Mouse (Mus musculus) lung, postnatal 0 days (tissue): ENCODE results near the gene Col4a1. TPM values are rescaled to one million over a fixed set of nuclear protein-coding genes. Genes with fewer than 3 reads are reported as not detected.

Source experiments
- ATAC-seq: fragments of 200-750 bp; cut with Nextera tagmentation; 2 replicates; pipeline ENCODE4 v1.8.0; 2017; ENCODE audit warnings: moderate library complexity
- DNase-seq: peaks from one replicate; pipeline ENCODE4 v3.0.0-alpha.2; 2016; ENCODE audit warnings: low spot score
- H3K27ac ChIP-seq: fragments of 300-500 bp; sonication (generic); 2 replicates; pipeline ENCODE4 v1.5.1; 2014; ENCODE audit warnings: antibody characterized with exemption, mild to moderate bottlenecking, low read length, mixed read lengths
- H3K27me3 ChIP-seq: fragments of 300-500 bp; sonication (generic); replicated peaks from 2 replicates; pipeline ENCODE4 v1.6.1; 2014; ENCODE audit warnings: low read length, mixed read lengths; ENCODE audit not compliant: insufficient read depth
- H3K36me3 ChIP-seq: fragments of 300-500 bp; sonication (generic); 2 replicates; pipeline ENCODE4 v1.6.1; 2014; ENCODE audit warnings: low read length, mixed read lengths; ENCODE audit not compliant: insufficient read depth
- H3K4me1 ChIP-seq: fragments of 300-500 bp; sonication (generic); 2 replicates; pipeline ENCODE4 v1.6.1; 2014; ENCODE audit warnings: antibody characterized with exemption, low read depth, low read length, mixed read lengths; ENCODE audit not compliant: insufficient read depth
- H3K4me2 ChIP-seq: fragments of 300-500 bp; sonication (generic); replicated peaks from 2 replicates; pipeline ENCODE4 v1.6.1; 2014; ENCODE audit warnings: low read depth, mild to moderate bottlenecking, low read length, moderate library complexity, mixed read lengths
- H3K4me3 ChIP-seq: fragments of 300-500 bp; sonication (generic); 2 replicates; pipeline ENCODE4 v1.5.1; 2014; ENCODE audit warnings: low read depth, low read length
- H3K9ac ChIP-seq: fragments of 300-500 bp; sonication (generic); replicated peaks from 2 replicates; pipeline ENCODE4 v1.6.1; 2014; ENCODE audit warnings: low read depth, mild to moderate bottlenecking
- H3K9me3 ChIP-seq: fragments of 300-500 bp; sonication (generic); 2 replicates; pipeline ENCODE4 v1.6.1; 2016; ENCODE audit warnings: low read length, mixed read lengths
- CTCF ChIP-seq: IDR thresholded peaks from 2 replicates; pipeline ENCODE4 v1.5.1; 2016; ENCODE audit warnings: antibody characterized with exemption, mild to moderate bottlenecking
- EP300 ChIP-seq: IDR thresholded peaks from 2 replicates; pipeline ENCODE4 v1.6.1; 2016; ENCODE audit warnings: antibody characterized with exemption, mild to moderate bottlenecking, control low read depth
- WGBS: fragments of 180-500 bp; shearing (Covaris S2); extraction: QIAGEN DNeasy Blood & Tissue Kit; methylation state at CpG from one replicate; pipeline ENCODE4 v1.1.7; 2014; 5-methylcytosine and 5-hydroxymethylcytosine counted together
- polyA plus RNA-seq: library from polyadenylated mRNA; unstranded; fragments of >200 nt; fragmentation: Nextera tagmentation; extraction: Ambion mirVana; gene quantifications from 2 replicates; pipeline ENCODE4 v1.2.1, GENCODE M21; 2015

The Col4a1 gene
- polyA plus RNA-seq, 1 experiment from 2014 or later, result 376 TPM

- peaks cover 29% of the 10 kb centered on the region; the same call in 1 of the 2 replicates for H3K4me1 ChIP-seq
- peak overlapping the region; percentile 87 for H3K4me2 ChIP-seq
- H3K27ac ChIP-seq, result peak overlapping the region; percentile 0; the same call in 1 of the 2 replicates
- H3K4me3 ChIP-seq, result peak overlapping the region; percentile 90; the same call in 1 of the 2 replicates
- ATAC-seq, result no peak
- peaks cover 9% of the 10 kb centered on the region for H3K36me3 ChIP-seq
- H3K9ac ChIP-seq, result no peak overlapping the region
- TF ChIP-seq CTCF, result no peak
- TF ChIP-seq EP300, result no peak
- no peak for DNase-seq
- H3K9me3 ChIP-seq, result no peaks in the 10 kb centered on the region
- no peaks in the 10 kb centered on the region for H3K27me3 ChIP-seq
- WGBS, result 59% methylated on average over 16 of the region's 16 CpGs
Observed at GRCm38 (mm10) chr8:11315179-11315943, 2.7 kb upstream of the Col4a1 start.

GRCm38 (mm10) chr8:11314613-11315012, 2.0 kb upstream of the Col4a1 start:
- TF ChIP-seq EP300 (no peak), CTCF (no peak)
- H3K4me1 ChIP-seq, result peaks cover 36% of the 10 kb centered on the region; the same call in 1 of the 2 replicates
- no peak for DNase-seq
- 66% methylated on average over 8 of the region's 8 CpGs for WGBS
- no peak for ATAC-seq
- H3K36me3 ChIP-seq, result peaks cover 9% of the 10 kb centered on the region
- H3K27ac ChIP-seq, result no peak overlapping the region
- 0 out of 2 replicates have a peak overlapping the region, but pooled peaks have one; percentile 98 for H3K9ac ChIP-seq
- H3K9me3 ChIP-seq, result no peaks in the 10 kb centered on the region
- no peaks in the 10 kb centered on the region for H3K27me3 ChIP-seq
- peak overlapping the region; percentile 87 for H3K4me2 ChIP-seq
- peak overlapping the region; percentile 90 for H3K4me3 ChIP-seq

- Histone ChIP-seq H3K4me3 (peak overlapping the region; percentile 90), H3K4me2 (peak overlapping the region; percentile 87), H3K4me1 (peaks cover 45% of the 10 kb centered on the region; the same call in 1 of the 2 replicates), H3K36me3 (peaks cover 9% of the 10 kb centered on the region), H3K9ac (peak overlapping the region; percentile 98), H3K27ac (peak overlapping the region; percentile 97), H3K9me3 (no peaks in the 10 kb centered on the region), H3K27me3 (no peaks in the 10 kb centered on the region)
- ATAC-seq (peak; percentile 6), DNase-seq (peak; percentile 52)
- 3% methylated on average over 45 of the region's 45 CpGs for WGBS
- no peak for TF ChIP-seq CTCF
- no peak for TF ChIP-seq EP300
Observed at GRCm38 (mm10) chr8:11313176-11314111, 818 bp upstream of the Col4a1 start.

GRCm38 (mm10) chr8:11311681-11312348, 811 bp downstream of the Col4a1 start:
- DNase-seq (peak; percentile 60), ATAC-seq (peak; percentile 8)
- Histone ChIP-seq H3K36me3 (peaks cover 9% of the 10 kb centered on the region), H3K9ac (peak overlapping the region; percentile 98), H3K9me3 (no peaks in the 10 kb centered on the region), H3K4me2 (peak overlapping the region; percentile 87), H3K27ac (peak overlapping the region; percentile 97), H3K27me3 (no peaks in the 10 kb centered on the region), H3K4me1 (peaks cover 37% of the 10 kb centered on the region; the same call in 1 of the 2 replicates), H3K4me3 (peak overlapping the region; percentile 90)
- TF ChIP-seq EP300 (no peak), CTCF (no peak)
- WGBS, result under 1% methylated on average over 34 of the region's 34 CpGs

GRCm38 (mm10) chr8:11310049-11310448, 2.6 kb downstream of the Col4a1 start:
- Histone ChIP-seq H3K9ac (no peak overlapping the region), H3K4me1 (peaks cover 28% of the 10 kb centered on the region; the same call in 1 of the 2 replicates), H3K27me3 (no peaks in the 10 kb centered on the region), H3K4me3 (peak overlapping the region; percentile 90), H3K4me2 (peak overlapping the region; percentile 87), H3K9me3 (no peaks in the 10 kb centered on the region), H3K27ac (peak overlapping the region; percentile 97), H3K36me3 (0 out of 2 replicates have a peak, but pooled peaks cover 5% of the 10 kb centered on the region)
- no peak for ATAC-seq
- TF ChIP-seq CTCF (no peak), EP300 (no peak)
- 32% methylated on average over 2 of the region's 2 CpGs for WGBS
- no peak for DNase-seq
